Mouse (Mus musculus): Measurements from ENCODE around the gene Ano9.

GRCm38 (mm10) chr7:141145403-141145802, 27.8 kb upstream of the Ano9 start:
- no peak for TF ChIP-seq GATA1 (IDR thresholded peaks at IDR 0.05; ENCODE audit: borderline replicate concordance, low read length)
- no peak for TF ChIP-seq CTCF (IDR thresholded peaks at IDR 0.05; ENCODE audit: low read depth, low read length)
- no peak for TF ChIP-seq TAL1 (conservative IDR thresholded peaks at IDR 0.05; ENCODE audit: low read depth, low read length)
- TF ChIP-seq POLR2AphosphoS5 (IDR thresholded peaks at IDR 0.05; ENCODE audit: insufficient replicate concordance, low read depth, low read length) = no peak

Data from G1E (cell line).